Mouse (Mus musculus): ENCODE measurements around the gene Ddost. TPM values are rescaled to one million over a fixed set of nuclear protein-coding genes. Genes with fewer than 3 reads are reported as not detected.
A peak's percentile ranks its signal among the peaks of the same experiment; 100 is the strongest.
"Not testable (repeated sequence)": the region's sequence is repeated elsewhere in the genome, so short reads cannot be mapped to it uniquely, and the experiment has no call there.

The Ddost gene
- total RNA-seq, 2 experiments from 2014 or later = 63.7 to 64.2 TPM

DNA sequence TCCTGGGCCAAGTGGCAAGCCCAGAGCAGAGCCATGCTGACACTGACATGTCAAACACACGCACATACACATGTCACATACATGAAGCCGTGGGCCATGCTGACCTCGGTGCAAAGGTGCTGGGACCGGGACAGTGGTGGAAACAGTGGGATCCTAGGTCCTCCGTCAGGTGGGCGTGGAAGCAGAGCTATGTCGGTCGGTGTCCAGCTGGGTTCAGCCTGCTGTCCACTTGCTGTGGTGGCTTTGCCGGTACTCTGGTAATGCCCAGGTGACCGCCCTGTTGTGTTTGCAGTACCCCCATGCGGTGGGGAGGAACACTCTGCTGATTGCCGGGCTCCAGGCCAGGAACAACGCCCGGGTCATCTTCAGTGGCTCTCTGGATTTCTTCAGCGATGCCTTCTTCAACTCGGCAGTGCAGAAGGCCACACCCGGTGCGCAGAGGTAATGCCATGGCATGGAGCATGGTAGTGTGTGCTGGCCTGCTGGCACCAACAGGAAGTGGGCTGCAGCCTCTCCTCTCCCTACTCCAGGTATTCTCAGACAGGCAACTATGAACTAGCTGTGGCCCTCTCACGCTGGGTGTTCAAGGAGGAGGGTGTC, 5.9 kb downstream of the Ddost start:
- no peak for DNase-seq
- intact Hi-C loops (cut with DNase I) = loop anchor here (10.0 kb wide), 1 partner anchor 346 kb away; no protein-coding TSS in a partner anchor

DNA sequence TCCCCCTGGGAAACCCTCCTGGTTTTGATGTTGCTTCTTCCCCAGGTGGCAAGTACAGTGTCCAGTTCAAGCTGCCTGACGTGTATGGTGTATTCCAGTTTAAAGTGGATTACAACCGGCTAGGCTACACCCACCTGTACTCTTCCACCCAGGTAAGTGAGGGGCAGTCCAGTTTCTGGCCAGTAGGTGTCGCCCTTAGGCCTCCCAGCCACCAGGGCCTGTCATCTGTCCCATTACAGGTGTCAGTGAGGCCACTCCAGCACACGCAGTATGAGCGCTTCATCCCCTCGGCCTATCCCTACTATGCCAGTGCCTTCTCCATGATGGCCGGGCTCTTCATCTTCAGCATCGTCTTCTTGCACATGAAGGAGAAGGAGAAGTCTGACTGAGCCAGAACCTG, 7.1 kb downstream of the Ddost start:
- intact Hi-C loops (cut with DNase I) = loop anchor here (10.0 kb wide), 1 partner anchor 347 kb away; no protein-coding TSS in a partner anchor
- DNase-seq = peak in 1 of 2 experiments; percentile 48

- intact Hi-C loops (cut with DNase I) = loop anchor here (10.0 kb wide), 1 partner anchor 347 kb away; no protein-coding TSS in a partner anchor
- no peak for DNase-seq
Observed at GRCm38 (mm10) chr4:138312105-138312504, 7.6 kb downstream of the Ddost start.

- no peak for DNase-seq
Observed at GRCm38 (mm10) chr4:138313021-138313420, 8.5 kb downstream of the Ddost start.

DNA sequence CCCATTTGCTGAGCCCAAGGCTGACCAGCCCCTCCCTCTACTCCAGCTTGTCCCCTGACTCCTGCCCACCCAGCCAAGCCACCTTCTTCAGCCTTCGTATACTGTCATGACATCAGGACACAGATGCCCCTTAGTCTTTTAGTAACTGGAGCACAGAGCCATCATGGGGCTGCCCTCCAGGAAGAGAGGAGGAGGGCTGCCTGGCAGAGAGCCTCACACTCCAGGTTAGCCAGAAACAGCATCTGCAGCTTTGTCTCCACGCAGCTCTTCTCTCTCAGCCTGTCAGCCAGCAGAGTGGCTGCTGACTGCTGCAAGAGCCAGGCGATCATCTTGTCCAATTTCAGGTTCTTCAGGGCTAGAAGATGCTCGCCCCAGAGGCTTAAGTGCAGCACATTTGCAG, 9.3 kb downstream of the Ddost start:
- intact Hi-C loops (cut with DNase I) = loop anchor here (10.0 kb wide), 1 partner anchor 349 kb away; no protein-coding TSS in a partner anchor
- no peak for DNase-seq

More at GRCm38 (mm10) chr4:138313021-138313420, 8.5 kb downstream of the Ddost start:
- intact Hi-C loops (cut with DNase I) = loop anchor here (10.0 kb wide), 1 partner anchor 348 kb away; no protein-coding TSS in a partner anchor

- intact Hi-C loops (cut with DNase I) = loop anchor here (10.0 kb wide), 1 partner anchor 351 kb away; no protein-coding TSS in a partner anchor
- no peak for DNase-seq
Observed at GRCm38 (mm10) chr4:138315781-138316180, 11.3 kb downstream of the Ddost start.

- intact Hi-C loops (cut with DNase I) = loop anchor here (10.0 kb wide), 1 partner anchor 352 kb away; no protein-coding TSS in a partner anchor
Observed at GRCm38 (mm10) chr4:138316369-138316768, 11.8 kb downstream of the Ddost start.

GRCm38 (mm10) chr4:138318509-138319266, 14.2 kb downstream of the Ddost start:
- intact Hi-C loops (cut with DNase I) = loop anchor here (1.0 to 10.0 kb wide), 3 partner anchors 60 to 354 kb away; no protein-coding TSS in a partner anchor
- DNase-seq = peak; percentile 65 to 70

More at GRCm38 (mm10) chr4:138316369-138316768, 11.8 kb downstream of the Ddost start:
- no peak for DNase-seq

DNA sequence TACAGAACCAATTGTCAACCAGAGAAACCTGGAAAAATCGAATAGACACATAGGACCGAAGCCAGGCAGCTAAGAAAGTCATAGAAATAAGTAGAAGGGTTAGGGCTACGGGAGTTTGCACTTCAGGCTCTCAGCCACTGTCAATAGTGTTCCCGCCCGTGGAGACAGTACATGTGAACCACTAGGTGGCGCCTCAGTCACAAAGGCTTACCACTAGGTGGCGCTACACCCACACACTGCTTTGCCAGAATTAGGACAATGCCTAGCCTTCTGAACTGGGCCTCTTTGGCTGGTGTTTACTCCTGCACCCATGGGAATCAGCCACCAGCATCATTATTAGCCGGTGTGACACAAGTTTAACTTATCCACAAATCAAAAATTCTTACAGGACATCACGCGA, 15.0 kb downstream of the Ddost start:
- intact Hi-C loops (cut with DNase I) = loop anchor here (1.0 to 10.0 kb wide), 3 partner anchors 59 to 355 kb away; no protein-coding TSS in a partner anchor

DNA sequence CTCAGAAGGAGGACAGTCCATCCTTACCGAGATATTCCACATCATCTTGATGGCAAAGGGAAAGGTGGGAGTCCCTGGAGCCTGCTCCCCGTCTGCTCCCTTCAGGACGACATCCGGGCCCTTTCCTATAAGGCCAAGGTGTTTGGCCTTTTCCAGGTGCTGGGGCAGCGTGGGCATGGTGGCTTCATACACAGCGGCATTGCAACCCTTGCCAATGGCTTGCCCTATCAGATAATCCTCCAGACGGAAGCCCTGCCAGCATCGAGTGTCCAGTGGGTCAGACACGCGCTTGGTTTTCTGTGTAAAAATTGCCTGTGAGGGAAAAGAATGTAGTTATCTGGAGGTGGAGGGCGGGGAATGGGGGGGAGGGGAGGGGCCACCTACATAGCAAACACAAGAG, 16.2 kb downstream of the Ddost start:
- intact Hi-C loops (cut with DNase I) = no loop called here
- no peak for DNase-seq

More for the DNA sequence above, 15.0 kb downstream of the Ddost start:
- peak; percentile 88 to 91 for DNase-seq

DNA sequence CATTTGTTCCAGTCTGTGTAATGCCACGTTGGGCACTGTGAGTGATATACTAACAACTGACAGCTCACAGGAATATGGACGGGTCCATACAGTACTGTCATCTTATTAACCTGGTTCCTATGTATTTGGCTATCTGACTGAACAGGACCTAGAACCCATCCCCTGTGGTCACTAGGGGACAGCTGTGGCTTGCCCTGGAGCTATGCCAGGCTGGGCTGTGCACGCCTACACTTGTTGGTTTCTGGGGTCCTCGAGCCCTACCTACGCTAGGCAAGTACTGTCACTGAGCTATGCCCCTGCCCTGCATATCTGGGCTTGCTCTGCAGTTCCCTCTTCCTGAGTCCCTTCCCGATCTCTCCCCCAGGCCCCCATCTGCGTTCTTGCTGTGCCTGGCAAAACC, 17.0 kb downstream of the Ddost start:
- DNase-seq = no peak
- intact Hi-C loops (cut with DNase I) = no loop called here

DNA sequence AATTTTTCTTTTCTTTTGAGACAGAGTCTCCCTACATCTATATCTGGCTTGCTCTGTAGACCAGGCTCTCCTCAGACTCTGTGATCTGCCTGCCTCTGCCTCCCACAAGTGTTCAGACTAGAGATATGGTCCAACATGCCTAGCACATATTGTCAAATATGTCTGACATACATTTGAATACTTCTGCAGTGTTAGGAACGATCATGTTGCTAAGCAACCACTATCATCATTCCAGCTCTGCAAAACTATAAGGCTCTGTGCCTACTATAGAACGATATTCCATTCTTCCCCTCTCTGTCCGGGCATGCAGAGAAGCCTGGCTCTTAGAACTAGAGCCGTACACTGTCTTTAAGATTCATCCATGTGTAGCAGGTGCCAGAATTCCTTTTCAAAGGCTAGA, 18.2 kb downstream of the Ddost start:
- intact Hi-C loops (cut with DNase I) = no loop called here
- DNase-seq = no peak

GRCm38 (mm10) chr4:138323753-138324152, 19.2 kb downstream of the Ddost start:
- DNase-seq = peak in 1 of 2 experiments; percentile 39
- intact Hi-C loops (cut with DNase I) = no loop called here

- DNase-seq = no peak
- intact Hi-C loops (cut with DNase I) = no loop called here
Observed at GRCm38 (mm10) chr4:138324451-138324850, 19.9 kb downstream of the Ddost start.

GRCm38 (mm10) chr4:138325466-138326076, 21.0 kb downstream of the Ddost start:
- peak; percentile 98 for DNase-seq
- intact Hi-C loops (cut with DNase I) = loop anchor here (1.0 kb wide), 1 partner anchor 54 kb away; no protein-coding TSS in a partner anchor

DNA sequence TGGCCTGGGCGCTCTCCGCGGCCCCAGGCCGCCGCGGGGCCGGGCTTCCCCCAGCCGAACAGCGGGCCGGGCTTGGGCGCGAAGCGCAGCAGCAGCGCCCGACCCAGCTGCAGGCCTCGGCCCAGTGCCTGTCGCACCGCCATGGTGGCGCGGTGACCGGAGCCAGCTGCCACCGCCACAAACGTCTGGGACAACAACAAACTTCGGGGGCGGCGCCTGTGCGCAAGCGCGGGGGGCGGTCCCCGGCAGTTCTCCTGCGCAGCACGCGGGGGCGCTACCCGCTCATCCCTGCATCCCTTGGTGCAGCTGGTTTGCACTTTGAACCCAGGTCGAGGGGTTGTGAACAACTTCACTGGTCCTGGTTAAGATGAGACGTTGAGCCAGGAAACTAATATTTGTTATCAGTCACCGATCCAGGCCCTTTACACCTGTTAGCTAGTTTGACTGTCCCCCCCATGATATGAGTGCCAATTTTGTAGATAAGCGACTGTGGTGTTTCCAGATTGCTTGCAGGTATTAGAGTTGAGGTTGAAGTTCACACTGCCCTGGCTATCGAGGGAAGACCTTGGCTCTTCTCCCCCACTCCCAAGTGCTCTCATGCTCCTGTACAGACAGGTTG, 21.7 kb downstream of the Ddost start, which contains the start of gene Pink1:
Gene Pink1, minus strand, starts transcription at position 231 of the 619 bp plus-strand sequence.
- DNase-seq = peak; percentile 95
- intact Hi-C loops (cut with DNase I) = loop anchor here (1.0 kb wide), 1 partner anchor 53 kb away; no protein-coding TSS in a partner anchor

GRCm38 (mm10) chr4:138327155-138327554, 22.6 kb downstream of the Ddost start:
- intact Hi-C loops (cut with DNase I); DNase-seq: not testable (repeated sequence)

DNA sequence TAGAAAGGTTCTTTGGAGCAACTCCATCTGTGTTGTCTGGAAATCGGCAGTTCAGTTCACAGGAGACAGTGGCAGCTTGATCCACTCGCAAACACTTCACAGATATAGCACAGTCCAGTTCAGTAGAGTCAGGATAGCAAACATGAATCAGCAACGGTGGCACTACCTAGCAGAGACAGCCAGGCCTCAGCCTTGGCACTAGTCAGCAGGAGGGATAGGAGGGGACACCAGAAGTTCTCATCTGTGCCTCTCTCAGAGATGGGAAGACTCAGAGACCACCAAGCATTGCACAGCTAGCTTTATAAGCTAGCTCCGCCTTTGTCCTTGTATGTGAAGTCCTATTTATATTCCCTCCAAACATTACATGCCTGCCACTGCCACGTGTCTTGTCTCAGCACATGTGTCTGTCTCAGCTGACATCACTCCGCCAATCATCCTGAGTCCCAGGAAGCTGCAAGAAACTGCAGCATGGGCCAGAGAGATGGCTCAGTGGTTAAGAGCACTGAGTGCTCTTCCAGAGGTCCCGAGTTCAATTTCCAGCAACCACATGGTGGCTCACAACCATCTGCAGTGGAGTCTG, 23.5 kb downstream of the Ddost start:
- intact Hi-C loops (cut with DNase I) = no loop called here
- DNase-seq = no peak

- no peak for DNase-seq
- intact Hi-C loops (cut with DNase I) = no loop called here
Observed at GRCm38 (mm10) chr4:138330264-138330671, 25.7 kb downstream of the Ddost start.

- DNase-seq = no peak
- intact Hi-C loops (cut with DNase I) = no loop called here
Observed at GRCm38 (mm10) chr4:138331647-138332046, 27.1 kb downstream of the Ddost start.

Data from heart, postnatal 36 days (tissue).